Mouse (Mus musculus) megakaryocyte, embryonic 14.5 days (primary cell): ENCODE measurements around the gene Hist1h3b. TPM values are rescaled to one million over a fixed set of nuclear protein-coding genes. Genes with fewer than 3 reads are reported as not detected.

ENCODE experiments used
- H3K27me3 ChIP-seq: replicated peaks from 2 replicates; pipeline ENCODE3; 2012; ENCODE audit warnings: inconsistent platforms
- H3K36me3 ChIP-seq: replicated peaks from 2 replicates; pipeline ENCODE3; 2012; ENCODE audit warnings: low read length, inconsistent platforms, mixed read lengths
- H3K4me1 ChIP-seq: 2 replicates; pipeline ENCODE4 v1.6.1; 2012; ENCODE audit warnings: inconsistent platforms
- H3K4me3 ChIP-seq: replicated peaks from 2 replicates; pipeline ENCODE3; 2012; ENCODE audit warnings: moderate library complexity, mild to moderate bottlenecking, inconsistent platforms
- H3K9me3 ChIP-seq: 2 replicates; pipeline ENCODE4 v1.6.1; 2012; ENCODE audit warnings: inconsistent platforms
- FLI1 ChIP-seq: IDR thresholded peaks from 2 replicates; pipeline ENCODE4 v1.6.1; 2012; ENCODE audit warnings: low read length, inconsistent platforms, mixed read lengths
- GATA1 ChIP-seq: IDR thresholded peaks from 3 replicates; pipeline ENCODE4 v1.6.1; 2012; ENCODE audit warnings: mixed read lengths, low read length, inconsistent platforms, borderline replicate concordance
- polyA plus RNA-seq: library from polyadenylated mRNA; stranded (reverse); fragments of >175 nt; gene quantifications from 2 replicates; pipeline ENCODE4 v1.2.3, GENCODE M21; 2012; ENCODE audit warnings: low replicate concordance; ENCODE audit not compliant: insufficient read depth

The Hist1h3b gene
- polyA plus RNA-seq, 1 experiment = 14.5 TPM

DNA sequence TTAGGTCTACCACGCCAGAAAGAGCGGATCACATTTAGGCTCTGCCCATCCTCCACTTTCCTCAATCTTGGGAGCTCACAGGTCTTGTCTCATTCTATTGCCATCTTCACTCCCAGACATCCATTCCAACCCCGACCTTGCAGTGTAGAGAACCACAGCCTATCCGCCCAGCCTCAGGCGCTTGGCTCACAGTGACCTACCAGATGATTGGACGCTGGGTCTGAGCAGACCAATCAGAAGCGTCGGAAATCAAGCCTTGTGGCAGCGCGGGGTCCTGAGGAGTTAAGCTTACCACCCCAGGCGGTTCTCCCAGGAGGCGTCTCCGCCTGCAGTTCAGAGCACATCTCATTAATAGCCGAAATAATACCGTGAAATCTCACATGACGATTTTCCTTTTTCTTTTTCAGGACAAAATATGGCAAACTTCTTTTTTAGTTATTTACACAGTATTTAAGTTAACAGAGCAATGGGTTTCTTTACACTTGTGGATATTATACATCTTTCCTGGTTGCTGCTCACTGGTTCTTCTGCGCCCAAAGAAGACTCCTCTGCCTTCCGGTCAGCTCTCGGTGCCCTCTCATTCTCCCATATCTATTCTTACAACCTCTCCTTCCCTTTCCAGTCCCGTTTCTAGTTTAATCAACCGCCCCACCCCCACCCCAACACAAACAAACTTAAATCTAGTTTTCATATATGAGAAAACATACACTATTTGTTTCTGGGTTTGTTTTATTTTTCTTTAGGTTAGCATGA lies 20.7 kb downstream of the Hist1h3b start:
- H3K27me3 ChIP-seq = no peaks in the 10 kb centered on the region
- no peaks in the 10 kb centered on the region for H3K9me3 ChIP-seq
- no peak for TF ChIP-seq GATA1
- TF ChIP-seq FLI1 = no peak
- peaks cover 22% of the 10 kb centered on the region for H3K4me1 ChIP-seq
- H3K4me3 ChIP-seq = no peak overlapping the region
- H3K36me3 ChIP-seq = no peaks in the 10 kb centered on the region

GRCm38 (mm10) chr13:23778339-23778738 lies 26.3 kb downstream of the Hist1h3b start:
- H3K36me3 ChIP-seq = no peaks in the 10 kb centered on the region
- H3K4me3 ChIP-seq = no peak overlapping the region
- H3K4me1 ChIP-seq = peaks cover 14% of the 10 kb centered on the region
- H3K9me3 ChIP-seq = no peaks in the 10 kb centered on the region
- TF ChIP-seq FLI1 (no peak), GATA1 (no peak)
- H3K27me3 ChIP-seq = peaks cover 4% of the 10 kb centered on the region

DNA sequence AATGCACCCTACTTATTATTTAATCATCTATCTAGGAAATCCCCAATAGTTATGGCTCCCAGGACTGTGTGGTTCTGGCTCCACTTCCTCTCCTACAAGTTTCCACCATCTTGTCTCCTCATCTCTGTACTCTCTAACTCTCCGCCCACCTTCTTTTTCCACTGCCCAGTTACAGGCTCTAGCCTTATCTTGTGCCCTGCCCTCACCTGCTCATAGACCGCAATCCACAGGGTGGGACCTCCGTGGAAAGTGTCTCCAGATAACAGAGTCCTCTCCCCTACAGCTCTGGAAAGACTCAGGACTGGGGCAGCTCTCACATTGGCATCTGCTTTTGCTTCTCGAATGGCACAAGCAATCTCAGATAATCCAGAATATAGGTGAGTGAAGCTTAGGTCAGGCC lies 27.0 kb downstream of the Hist1h3b start:
- TF ChIP-seq FLI1 (no peak), GATA1 (no peak)
- Histone ChIP-seq H3K9me3 (no peaks in the 10 kb centered on the region), H3K36me3 (no peaks in the 10 kb centered on the region), H3K27me3 (peaks cover 4% of the 10 kb centered on the region), H3K4me3 (no peak overlapping the region), H3K4me1 (peaks cover 14% of the 10 kb centered on the region)

DNA sequence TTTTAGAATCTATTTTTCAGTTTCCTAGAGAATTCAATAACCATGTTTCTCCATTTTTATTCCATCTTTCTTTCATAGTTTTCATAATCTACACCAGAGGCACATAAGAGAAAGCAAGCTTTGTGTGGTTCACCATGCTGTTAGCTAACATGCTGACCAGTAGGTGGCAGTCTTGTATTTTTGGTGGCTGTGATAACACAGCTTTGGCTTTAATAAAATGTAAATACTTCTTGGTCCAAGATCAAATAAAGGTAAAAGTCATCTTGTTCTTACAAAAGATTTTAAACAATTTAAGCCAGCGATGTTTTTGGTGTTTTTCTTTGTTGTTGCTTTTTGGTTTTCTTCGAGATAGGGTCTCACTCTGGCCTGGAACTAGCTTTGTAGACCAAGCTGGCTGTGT lies 40.5 kb downstream of the Hist1h3b start:
- no peak for TF ChIP-seq FLI1
- no peak for TF ChIP-seq GATA1
- H3K36me3 ChIP-seq = no peaks in the 10 kb centered on the region
- H3K4me1 ChIP-seq = no peaks in the 10 kb centered on the region
- peaks cover 40% of the 10 kb centered on the region for H3K27me3 ChIP-seq
- no peak overlapping the region for H3K4me3 ChIP-seq
- H3K9me3 ChIP-seq = peaks cover 6% of the 10 kb centered on the region; the same call in 1 of the 2 replicates

- TF ChIP-seq GATA1 (no peak), FLI1 (no peak)
- Histone ChIP-seq H3K27me3 (peaks cover 53% of the 10 kb centered on the region), H3K9me3 (no peaks in the 10 kb centered on the region), H3K36me3 (no peaks in the 10 kb centered on the region), H3K4me1 (peaks cover 17% of the 10 kb centered on the region), H3K4me3 (no peak overlapping the region)
These were observed 47.3 kb downstream of the Hist1h3b start for GRCm38 (mm10) chr13:23799405-23799804.

Other genes starting within 250 kb of the Hist1h3b start
- 443 and 574 TPM in 2 replicates for gene Hist1h4h, start 221.2 kb upstream of the Hist1h3b start, polyA plus RNA-seq
- gene Hist1h2af, start 218.4 kb upstream of the Hist1h3b start, polyA plus RNA-seq = 37.2 and 163 TPM in 2 replicates
- 5.7 and 16.4 TPM in 2 replicates for gene Hist1h3g, start 216.8 kb upstream of the Hist1h3b start, polyA plus RNA-seq
- gene Hist1h2bh, start 208.9 kb upstream of the Hist1h3b start, polyA plus RNA-seq = 1.4 and 2.0 TPM in 2 replicates
- gene Hist1h3f, start 208.2 kb upstream of the Hist1h3b start, polyA plus RNA-seq = 7.0 TPM in 1 of 2 replicates, not detected in the other
- 8.9 and 30.2 TPM in 2 replicates for gene Hist1h4f, start 200.6 kb upstream of the Hist1h3b start, polyA plus RNA-seq
- 0.36 and 2.1 TPM in 2 replicates for gene Hist1h1d, start 199.0 kb upstream of the Hist1h3b start, polyA plus RNA-seq
- 17.9 and 26.5 TPM in 2 replicates for gene Hist1h3e, start 189.9 kb upstream of the Hist1h3b start, polyA plus RNA-seq
- 13.6 and 16.0 TPM in 2 replicates for gene Hist1h2ae, start 181.0 kb upstream of the Hist1h3b start, polyA plus RNA-seq
- gene Hist1h2bg, start 180.9 kb upstream of the Hist1h3b start, polyA plus RNA-seq = 16.8 and 28.8 TPM in 2 replicates
- 7.6 and 73.0 TPM in 2 replicates for gene Hist1h2bf, start 178.1 kb upstream of the Hist1h3b start, polyA plus RNA-seq
- 9.6 TPM in 1 of 2 replicates, not detected in the other for gene Hist1h2ad, start 177.9 kb upstream of the Hist1h3b start, polyA plus RNA-seq
- gene Hist1h3d, start 176.5 kb upstream of the Hist1h3b start, polyA plus RNA-seq = 4.6 and 5.9 TPM in 2 replicates
- gene Hist1h4d, start 170.7 kb upstream of the Hist1h3b start, polyA plus RNA-seq = 16.4 and 20.4 TPM in 2 replicates
- 1.1 and 1.9 TPM in 2 replicates for gene Hist1h2be, start 131.1 kb upstream of the Hist1h3b start, polyA plus RNA-seq
- 4.7 and 22.2 TPM in 2 replicates for gene Hist1h1e, start 129.7 kb upstream of the Hist1h3b start, polyA plus RNA-seq
- gene Hist1h2ac, start 68.3 kb upstream of the Hist1h3b start, polyA plus RNA-seq = 3.6 and 4.7 TPM in 2 replicates
- gene Hist1h2bc, start 68.1 kb upstream of the Hist1h3b start, polyA plus RNA-seq = 148 and 151 TPM in 2 replicates
- not detected in 2 replicates for gene Hist1h1t, start 56.5 kb upstream of the Hist1h3b start, polyA plus RNA-seq
- 4.0 and 19.8 TPM in 2 replicates for gene Hist1h4c, start 53.8 kb upstream of the Hist1h3b start, polyA plus RNA-seq
- 10.7 TPM in 1 of 2 replicates, not detected in the other for gene Hfe, start 41.4 kb upstream of the Hist1h3b start, polyA plus RNA-seq
- gene Hist1h1c, start 13.5 kb upstream of the Hist1h3b start, polyA plus RNA-seq = 353 and 402 TPM in 2 replicates
- 12.6 TPM in 1 of 2 replicates, not detected in the other for gene Hist1h3c, start 6.7 kb upstream of the Hist1h3b start, polyA plus RNA-seq
- gene Hist1h2bb, start 5.5 kb upstream of the Hist1h3b start, polyA plus RNA-seq = 7.4 TPM in 1 of 2 replicates, not detected in the other
- gene Hist1h2ab, start 1.1 kb upstream of the Hist1h3b start, polyA plus RNA-seq = 16.0 and 17.5 TPM in 2 replicates
- 17.4 and 40.7 TPM in 2 replicates for gene Hist1h4b, start 4.7 kb downstream of the Hist1h3b start, polyA plus RNA-seq
- gene Hist1h4a, start 9.0 kb downstream of the Hist1h3b start, polyA plus RNA-seq = 30.3 and 45.4 TPM in 2 replicates
- 6.6 and 7.4 TPM in 2 replicates for gene Hist1h3a, start 10.1 kb downstream of the Hist1h3b start, polyA plus RNA-seq
- gene Hist1h1a, start 11.4 kb downstream of the Hist1h3b start, polyA plus RNA-seq = 3.3 and 3.5 TPM in 2 replicates
- not detected in 2 replicates for gene Trim38, start 17.6 kb downstream of the Hist1h3b start, polyA plus RNA-seq
- not detected in 2 replicates for gene Slc17a2, start 54.7 kb downstream of the Hist1h3b start, polyA plus RNA-seq
- gene Slc17a3, start 87.2 kb downstream of the Hist1h3b start, polyA plus RNA-seq = not detected in 2 replicates
- gene Slc17a1, start 115.5 kb downstream of the Hist1h3b start, polyA plus RNA-seq = not detected in 2 replicates
- gene Slc17a4, start 162.7 kb downstream of the Hist1h3b start, polyA plus RNA-seq = not detected in 2 replicates
- not detected in 2 replicates for gene Hist1h2ba, start 181.9 kb downstream of the Hist1h3b start, polyA plus RNA-seq
- not detected in 2 replicates for gene Hist1h2aa, start 182.2 kb downstream of the Hist1h3b start, polyA plus RNA-seq
- gene Scgn, start 238.9 kb downstream of the Hist1h3b start, polyA plus RNA-seq = not detected in 2 replicates